Mouse (Mus musculus) heart, embryonic 14.5 days (tissue): ENCODE measurements around the gene Pi4kb. TPM values are rescaled to one million over a fixed set of nuclear protein-coding genes. Genes with fewer than 3 reads are reported as not detected.
A peak's percentile ranks its signal among the peaks of the same experiment; 100 is the strongest.
"Not testable (repeated sequence)": the region's sequence is repeated elsewhere in the genome, so short reads cannot be mapped to it uniquely, and the experiment has no call there.

Experiments
- ATAC-seq: fragments of 200-750 bp; cut with Nextera tagmentation; 2 replicates; pipeline ENCODE4 v1.8.0; 2017; ENCODE audit warnings: low read depth, moderate TSS enrichment; ENCODE audit not compliant: insufficient number of reproducible peaks, insufficient read depth, low FRiP score
- H3K27ac ChIP-seq, 2 experiments: fragments of 200-500 bp in 1 of 2; fragments of 300-500 bp in 1 of 2; sonication (generic) in 1 of 2; replicated peaks in 1 of 2; 2 replicates each; pipeline ENCODE4 v1.5.1; 2012 to 2014; ENCODE audit warnings: low read depth in 2 of 2, low read length in 2 of 2, control low read depth in 1 of 2, mild to moderate bottlenecking in 1 of 2, mixed read lengths in 1 of 2; ENCODE audit not compliant: control insufficient read depth in 1 of 2, insufficient read depth in 1 of 2
- H3K27me3 ChIP-seq: fragments of 300-500 bp; sonication (generic); 2 replicates; pipeline ENCODE4 v1.6.1; 2014; ENCODE audit warnings: mild to moderate bottlenecking, low read length, control low read depth; ENCODE audit not compliant: control insufficient read depth, insufficient read depth
- H3K36me3 ChIP-seq: fragments of 300-500 bp; sonication (generic); 2 replicates; pipeline ENCODE4 v1.6.1; 2014; ENCODE audit warnings: mild to moderate bottlenecking, control low read depth, low read length, mixed read lengths; ENCODE audit not compliant: control insufficient read depth, insufficient read depth
- H3K4me1 ChIP-seq, 2 experiments: fragments of 200-500 bp in 1 of 2; fragments of 300-500 bp in 1 of 2; sonication (generic) in 1 of 2; 2 replicates each; pipeline ENCODE4 v1.6.1; 2012 to 2014; ENCODE audit warnings: low read length in 2 of 2, control low read depth in 1 of 2, mixed read lengths in 1 of 2; ENCODE audit not compliant: control insufficient read depth in 2 of 2, insufficient read depth in 2 of 2
- H3K4me2 ChIP-seq: fragments of 300-500 bp; sonication (generic); 2 replicates; pipeline ENCODE4 v1.6.1; 2014; ENCODE audit warnings: mild to moderate bottlenecking, low read length
- H3K4me3 ChIP-seq, 2 experiments: fragments of 200-500 bp in 1 of 2; fragments of 300-500 bp in 1 of 2; sonication (generic) in 1 of 2; 2 replicates each; pipeline ENCODE4 v1.5.1; 2012 to 2014; ENCODE audit warnings: low read length in 2 of 2, mild to moderate bottlenecking in 2 of 2, control low read depth in 1 of 2, low read depth in 1 of 2, moderate library complexity in 1 of 2; ENCODE audit not compliant: control insufficient read depth in 1 of 2, insufficient read depth in 1 of 2
- H3K9ac ChIP-seq: fragments of 300-500 bp; sonication (generic); 2 replicates; pipeline ENCODE4 v1.6.1; 2014; ENCODE audit warnings: mild to moderate bottlenecking, low read length
- H3K9me3 ChIP-seq: fragments of 300-500 bp; sonication (generic); 2 replicates; pipeline ENCODE4 v1.6.1; 2016; ENCODE audit warnings: low read length, control low read depth; ENCODE audit not compliant: control insufficient read depth
- WGBS: fragments of 180-500 bp; shearing (Covaris S2); extraction: QIAGEN DNeasy Blood & Tissue Kit; methylation state at CpG from one replicate; pipeline ENCODE4 v1.1.7; 2014; 5-methylcytosine and 5-hydroxymethylcytosine counted together
- polyA plus RNA-seq: library from polyadenylated mRNA; unstranded; fragments of >200 nt; fragmentation: Nextera tagmentation; extraction: Ambion mirVana; gene quantifications from 2 replicates; pipeline ENCODE4 v1.2.1, GENCODE M21; 2014

Pi4kb gene
- polyA plus RNA-seq, 1 experiment from 2014 or later: 17.4 TPM

- ATAC-seq: no peak
- Histone ChIP-seq H3K4me3 (no peak overlapping the region), H3K9me3 (no peaks in the 10 kb centered on the region), H3K36me3 (peaks cover 41% of the 10 kb centered on the region), H3K4me1 (peaks cover 20 to 30% of the 10 kb centered on the region in 2 experiments), H3K4me2 (no peak overlapping the region), H3K9ac (no peak overlapping the region), H3K27ac (no peak overlapping the region), H3K27me3 (no peaks in the 10 kb centered on the region)
- WGBS: 76% methylated on average over 3 of the region's 3 CpGs
Observed at GRCm38 (mm10) chr3:95028603-95029002, 54.1 kb downstream of the Pi4kb start.

- not testable (repeated sequence) for H3K9me3 ChIP-seq, ATAC-seq, H3K27me3 ChIP-seq, H3K9ac ChIP-seq, H3K4me2 ChIP-seq, H3K4me3 ChIP-seq, H3K27ac ChIP-seq
- Histone ChIP-seq H3K4me1 (peaks cover 17 to 27% of the 10 kb centered on the region in 2 experiments), H3K36me3 (peaks cover 48% of the 10 kb centered on the region)
- WGBS: 67% methylated on average over 3 of the region's 3 CpGs
Observed at GRCm38 (mm10) chr3:95029291-95029827, 54.8 kb downstream of the Pi4kb start.

- ATAC-seq: no peak
- no peak overlapping the region for H3K4me3 ChIP-seq
- H3K27me3 ChIP-seq: no peaks in the 10 kb centered on the region
- H3K9me3 ChIP-seq: no peaks in the 10 kb centered on the region
- no peak overlapping the region for H3K4me2 ChIP-seq
- no peak overlapping the region for H3K27ac ChIP-seq
- peaks cover 14 to 21% of the 10 kb centered on the region in 2 experiments for H3K4me1 ChIP-seq
- H3K36me3 ChIP-seq: peaks cover 54% of the 10 kb centered on the region
- H3K9ac ChIP-seq: no peak overlapping the region
- WGBS: 81% methylated on average over 3 of the region's 3 CpGs
Observed at GRCm38 (mm10) chr3:95029953-95030352, 55.4 kb downstream of the Pi4kb start.

- WGBS: 12% methylated on average over 3 of the region's 3 CpGs
- Histone ChIP-seq H3K4me1 (peaks cover 0 to 12% of the 10 kb centered on the region in 2 experiments; a peak in 2 of 4 replicates), H3K4me2 (peak overlapping the region; percentile 82), H3K9me3 (no peaks in the 10 kb centered on the region), H3K4me3 (peak overlapping the region; percentile 68 to 73; a peak in 3 of 4 replicates), H3K36me3 (peaks cover 25% of the 10 kb centered on the region), H3K27me3 (no peaks in the 10 kb centered on the region), H3K9ac (peak overlapping the region; percentile 87), H3K27ac (no peak overlapping the region; a peak in 1 of 4 replicates)
- no peak for ATAC-seq
Observed at GRCm38 (mm10) chr3:95041625-95042024, 67.1 kb downstream of the Pi4kb start.

- peak within 1 kb of the TSS; percentile 68 to 73 for H3K4me3 ChIP-seq
- no peaks in the 10 kb centered on the region for H3K27me3 ChIP-seq
- peak within 1 kb of the TSS; percentile 42 to 66; a peak in 3 of 4 replicates for H3K27ac ChIP-seq
- peaks cover 0 to 12% of the 10 kb centered on the region in 2 experiments; a peak in 2 of 4 replicates for H3K4me1 ChIP-seq
- peak; percentile 98 for ATAC-seq
- peak within 1 kb of the TSS; percentile 82 for H3K4me2 ChIP-seq
- WGBS: under 1% methylated on average over 36 of the region's 36 CpGs
- no peaks in the 10 kb centered on the region for H3K9me3 ChIP-seq
- H3K9ac ChIP-seq: peak within 1 kb of the TSS; percentile 87
- H3K36me3 ChIP-seq: peaks cover 21% of the 10 kb centered on the region
Observed at GRCm38 (mm10) chr3:95042166-95042837, 67.8 kb downstream of the Pi4kb start, which contains the start of gene Psmd4. Psmd4 (minus strand) TSS chr3:95042614.

GRCm38 (mm10) chr3:95042838-95043229 lies 68.3 kb downstream of the Pi4kb start:
- Histone ChIP-seq H3K27me3 (no peaks in the 10 kb centered on the region), H3K27ac (peak overlapping the region; percentile 42 to 66; a peak in 3 of 4 replicates), H3K4me3 (peak overlapping the region; percentile 28 to 73; a peak in 3 of 4 replicates), H3K36me3 (peaks cover 19% of the 10 kb centered on the region), H3K4me1 (peaks cover 0 to 12% of the 10 kb centered on the region in 2 experiments; a peak in 2 of 4 replicates), H3K9ac (peak overlapping the region; percentile 87), H3K9me3 (no peaks in the 10 kb centered on the region), H3K4me2 (peak overlapping the region; percentile 82)
- ATAC-seq: no peak
- 26% methylated on average over 7 of the region's 7 CpGs for WGBS

- Histone ChIP-seq H3K4me3 (no peak overlapping the region), H3K27me3 (no peaks in the 10 kb centered on the region), H3K4me1 (peaks cover 0 to 12% of the 10 kb centered on the region in 2 experiments; a peak in 2 of 4 replicates), H3K4me2 (no peak overlapping the region), H3K9ac (no peak overlapping the region), H3K36me3 (peaks cover 15% of the 10 kb centered on the region), H3K9me3 (no peaks in the 10 kb centered on the region), H3K27ac (no peak overlapping the region)
- no peak for ATAC-seq
- 67% methylated on average over 6 of the region's 6 CpGs for WGBS
Observed at GRCm38 (mm10) chr3:95043251-95043650, 68.7 kb downstream of the Pi4kb start.
